Mouse (Mus musculus) urinary bladder, postnatal 0 days (tissue): ENCODE measurements around the gene Rheb. TPM values are rescaled to one million over a fixed set of nuclear protein-coding genes. Genes with fewer than 3 reads are reported as not detected.

Experiments used
- polyA plus RNA-seq: library from polyadenylated mRNA; unstranded; fragments of >200 nt; fragmentation: Nextera tagmentation; extraction: Ambion mirVana; gene quantifications from 2 replicates; pipeline ENCODE4 v1.2.1, GENCODE M21; 2015

Gene Rheb
- 321 and 393 TPM in 2 replicates for polyA plus RNA-seq

GRCm38 (mm10) chr5:24842274-24843102 is at the start of gene Rheb:
TSS of gene Rheb (minus strand) at chr5:24842624.

GRCm38 (mm10) chr5:24757816-24758215 is 84.6 kb downstream of the Rheb start, which contains the start of gene Crygn:
TSS of gene Crygn (minus strand) at chr5:24758008.

Other genes with a start within 250 kb of the Rheb start
- 30.0 and 39.1 TPM in 2 replicates for gene Smarcd3, start 218.2 kb downstream of the Rheb start, polyA plus RNA-seq
- 24.7 and 26.9 TPM in 2 replicates for gene Nub1, start 157.1 kb downstream of the Rheb start, polyA plus RNA-seq
- 2.0 and 2.7 TPM in 2 replicates for gene Wdr86, start 111.9 kb downstream of the Rheb start, polyA plus RNA-seq
- 2.4 and 4.4 TPM in 2 replicates for gene Crygn, start 84.6 kb downstream of the Rheb start, polyA plus RNA-seq